Mouse (Mus musculus) MEL (cell line): ENCODE results near the gene Lipt1. TPM values are rescaled to one million over a fixed set of nuclear protein-coding genes. Genes with fewer than 3 reads are reported as not detected.

Experiments
- DNase-seq: peaks from one replicate; pipeline ENCODE4 v3.0.0; 2011; ENCODE audit warnings: low read depth, low spot score
- H3K27ac ChIP-seq: 2 replicates; pipeline ENCODE4 v1.5.1; 2012; ENCODE audit warnings: low read depth, mild to moderate bottlenecking, control low read depth, low read length, moderate library complexity; ENCODE audit not compliant: control insufficient read depth
- H3K27me3 ChIP-seq, 2 experiments: fragments of 150-350 bp in 1 of 2; sonication (generic) in 1 of 2; 2 replicates each; pipeline ENCODE4 v1.6.1; 2012; ENCODE audit warnings: low read length in 2 of 2, mild to moderate bottlenecking in 2 of 2, improper control_type of control experiment in 1 of 2, moderate library complexity in 1 of 2; ENCODE audit not compliant: insufficient read depth in 2 of 2, control insufficient read depth in 1 of 2
- H3K36me3 ChIP-seq, 2 experiments: 2 replicates each; pipeline ENCODE4 v1.6.1; 2012 to 2014; ENCODE audit warnings: low read length in 2 of 2, improper control_type of control experiment in 1 of 2, inconsistent platforms in 1 of 2, mild to moderate bottlenecking in 1 of 2; ENCODE audit not compliant: insufficient read depth in 2 of 2, control insufficient read depth in 1 of 2
- H3K4me1 ChIP-seq, 2 experiments: fragments of 150-350 bp in 1 of 2; sonication (generic) in 1 of 2; 2 replicates each; pipeline ENCODE4 v1.6.1; 2012; ENCODE audit warnings: low read length in 2 of 2, improper control_type of control experiment in 1 of 2, mild to moderate bottlenecking in 1 of 2; ENCODE audit not compliant: insufficient read depth in 2 of 2, control insufficient read depth in 1 of 2
- H3K4me3 ChIP-seq, 2 experiments: fragments of 150-350 bp in 1 of 2; sonication (generic) in 1 of 2; 2 replicates each; pipeline ENCODE4 v1.5.1; 2012; ENCODE audit warnings: low read depth in 2 of 2, low read length in 2 of 2, mild to moderate bottlenecking in 2 of 2, moderate library complexity in 2 of 2, control low read depth in 1 of 2, improper control_type of control experiment in 1 of 2; ENCODE audit not compliant: control insufficient read depth in 1 of 2, insufficient read depth in 1 of 2
- H3K79me2 ChIP-seq: 2 replicates; pipeline ENCODE4 v1.6.1; 2012; ENCODE audit warnings: mild to moderate bottlenecking, low read length, moderate library complexity; ENCODE audit not compliant: control insufficient read depth, poor library complexity, insufficient read depth
- H3K9ac ChIP-seq: 2 replicates; pipeline ENCODE4 v1.6.1; 2012; ENCODE audit warnings: low read depth, mild to moderate bottlenecking, control low read depth, low read length, moderate library complexity; ENCODE audit not compliant: control insufficient read depth, poor library complexity, severe bottlenecking
- H3K9me3 ChIP-seq: fragments of 150-350 bp; sonication (generic); replicated peaks from 2 replicates; pipeline ENCODE4 v1.6.1; 2012; ENCODE audit warnings: mild to moderate bottlenecking, low read length, improper control_type of control experiment, moderate library complexity; ENCODE audit not compliant: insufficient read depth
- CHD1 ChIP-seq: IDR thresholded peaks from 2 replicates; pipeline ENCODE4 v1.6.1; 2012; ENCODE audit warnings: low read depth, mild to moderate bottlenecking, inconsistent platforms, low read length, improper control_type of control experiment
- E2F4 ChIP-seq: IDR thresholded peaks from 2 replicates; pipeline ENCODE4 v1.6.1; 2011; ENCODE audit warnings: low read depth, low read length, improper control_type of control experiment, borderline replicate concordance
- ELF1 ChIP-seq: IDR thresholded peaks from 2 replicates; pipeline ENCODE4 v1.6.1; 2014; ENCODE audit warnings: low read depth, mild to moderate bottlenecking, inconsistent platforms, low read length, improper control_type of control experiment, moderate library complexity
- EP300 ChIP-seq, 2 experiments: IDR thresholded peaks; 2 replicates each; pipeline ENCODE4 v1.6.1; 2011; ENCODE audit warnings: improper control_type of control experiment in 2 of 2, low read length in 2 of 2, low read depth in 1 of 2, mild to moderate bottlenecking in 1 of 2
- ETS1 ChIP-seq: IDR thresholded peaks from 2 replicates; pipeline ENCODE4 v1.6.1; 2012; ENCODE audit warnings: low read depth, mild to moderate bottlenecking, inconsistent platforms, low read length, improper control_type of control experiment, moderate library complexity
- GATA1 ChIP-seq: IDR thresholded peaks from 2 replicates; pipeline ENCODE4 v1.6.1; 2011; ENCODE audit warnings: low read depth, low read length, improper control_type of control experiment
- HCFC1 ChIP-seq: IDR thresholded peaks from 2 replicates; pipeline ENCODE4 v1.6.1; 2012; ENCODE audit warnings: low read depth, mild to moderate bottlenecking, inconsistent platforms, low read length, improper control_type of control experiment, moderate library complexity
- JUND ChIP-seq: IDR thresholded peaks from 2 replicates; pipeline ENCODE4 v1.6.1; 2011; ENCODE audit warnings: low read depth, mild to moderate bottlenecking, improper control_type of control experiment, low read length
- MAX ChIP-seq: IDR thresholded peaks from 2 replicates; pipeline ENCODE4 v1.6.1; 2011; ENCODE audit warnings: low read length, improper control_type of control experiment
- MXI1 ChIP-seq: IDR thresholded peaks from 2 replicates; pipeline ENCODE4 v1.6.1; 2011; ENCODE audit warnings: mild to moderate bottlenecking, low read depth, low read length, improper control_type of control experiment
- MYC ChIP-seq: IDR thresholded peaks from 2 replicates; pipeline ENCODE4 v1.6.1; 2011; ENCODE audit warnings: low read depth, mild to moderate bottlenecking, low read length, improper control_type of control experiment, moderate library complexity
- NELFE ChIP-seq: IDR thresholded peaks from 2 replicates; pipeline ENCODE4 v1.6.1; 2011; ENCODE audit warnings: low read depth, low read length, improper control_type of control experiment
- NRF1 ChIP-seq: IDR thresholded peaks from 2 replicates; pipeline ENCODE4 v1.6.1; 2014; ENCODE audit warnings: low read depth, mild to moderate bottlenecking, inconsistent platforms, low read length, improper control_type of control experiment, moderate library complexity; ENCODE audit not compliant: poor library complexity, insufficient read depth, severe bottlenecking
- POLR2A ChIP-seq, 2 experiments: IDR thresholded peaks; 2 replicates each; pipeline ENCODE4 v1.6.1; 2011 to 2012; ENCODE audit warnings: low read length in 2 of 2, mild to moderate bottlenecking in 2 of 2, control low read depth in 1 of 2, improper control_type of control experiment in 1 of 2, low read depth in 1 of 2, moderate library complexity in 1 of 2; ENCODE audit not compliant: control insufficient read depth in 1 of 2, insufficient read depth in 1 of 2, poor library complexity in 1 of 2
- POLR2AphosphoS2 ChIP-seq: IDR thresholded peaks from 2 replicates; pipeline ENCODE4 v1.6.1; 2011; ENCODE audit warnings: low read length, improper control_type of control experiment
- POLR2AphosphoS5 ChIP-seq: IDR thresholded peaks from 2 replicates; pipeline ENCODE4 v1.6.1; 2012; ENCODE audit warnings: low read depth, borderline replicate concordance, mild to moderate bottlenecking, inconsistent platforms, low read length, moderate library complexity, mixed read lengths
- RAD21 ChIP-seq: IDR thresholded peaks from 2 replicates; pipeline ENCODE4 v1.6.1; 2011; ENCODE audit warnings: mild to moderate bottlenecking, low read depth, low read length, improper control_type of control experiment
- SIN3A ChIP-seq: IDR thresholded peaks from 2 replicates; pipeline ENCODE4 v1.6.1; 2012; ENCODE audit warnings: low read length, improper control_type of control experiment, inconsistent platforms
- TAL1 ChIP-seq: IDR thresholded peaks from 2 replicates; pipeline ENCODE4 v1.6.1; 2012; ENCODE audit warnings: mild to moderate bottlenecking, inconsistent platforms, low read length, moderate library complexity, mixed read lengths
- TCF12 ChIP-seq: IDR thresholded peaks from 2 replicates; pipeline ENCODE4 v1.6.1; 2014; ENCODE audit warnings: low read depth, mild to moderate bottlenecking, inconsistent platforms, low read length, improper control_type of control experiment, moderate library complexity
- USF1 ChIP-seq: IDR thresholded peaks from 2 replicates; pipeline ENCODE4 v1.6.1; 2014; ENCODE audit warnings: low read depth, mild to moderate bottlenecking, inconsistent platforms, low read length, improper control_type of control experiment, moderate library complexity
- ZC3H11A ChIP-seq: IDR thresholded peaks from 2 replicates; pipeline ENCODE4 v1.6.1; 2012; ENCODE audit warnings: low read depth, mild to moderate bottlenecking, inconsistent platforms, low read length, improper control_type of control experiment
- ZMIZ1 ChIP-seq: IDR thresholded peaks from 2 replicates; pipeline ENCODE4 v1.6.1; 2012; ENCODE audit warnings: low read depth, mild to moderate bottlenecking, inconsistent platforms, low read length, improper control_type of control experiment, moderate library complexity
- polyA plus RNA-seq, 2 experiments: library from polyadenylated mRNA; stranded (reverse) in 1 of 2; unstranded in 1 of 2; fragments of >175 nt in 1 of 2; fragments of >200 nt in 1 of 2; gene quantifications; 2 replicates each; pipeline versions ENCODE4 v1.2.1 to v1.2.4; 2012; ENCODE audit warnings: low replicate concordance in 2 of 2, low read depth in 1 of 2; ENCODE audit not compliant: insufficient read length in 2 of 2, insufficient read depth in 1 of 2, missing spikeins in 1 of 2
- total RNA-seq: library from RNA; depleted of rRNA; stranded (reverse); fragments of 300-350 nt; gene quantifications from 2 replicates; pipeline ENCODE4 v1.2.3, GENCODE M21; 2012

Lipt1 gene
- total and polyA plus RNA-seq, 3 experiments, result 7.1 to 7.9 TPM; not detected in 1

- peak overlapping the region; percentile 88 for H3K27ac ChIP-seq
- H3K4me3 ChIP-seq, result peak overlapping the region; percentile 75 to 91
- H3K4me1 ChIP-seq, result peaks cover 5 to 12% of the 10 kb centered on the region in 2 experiments; a peak in 3 of 4 replicates
- H3K79me2 ChIP-seq, result peaks cover 2% of the 10 kb centered on the region; the same call in 1 of the 2 replicates
- DNase-seq, result no peak
- peaks cover 0 to 13% of the 10 kb centered on the region in 2 experiments; a peak in 2 of 4 replicates for H3K36me3 ChIP-seq
- TF ChIP-seq ELF1 (no peak), ZMIZ1 (0 out of 2 replicates have a peak, but pooled peaks have one; percentile 44), MYC (peak; percentile 59; the same call in 1 of the 2 replicates), EP300 (IDR thresholded peaks at IDR 0.05; ENCODE audit: low read depth in 1 of 2, low read length in 2 of 2) (no peak), ETS1 (0 out of 2 replicates have a peak, but pooled peaks have one; percentile 4), MXI1 (peak; percentile 75), USF1 (no peak), ZC3H11A (no peak), JUND (0 out of 2 replicates have a peak, but pooled peaks have one; percentile 35), POLR2A (IDR thresholded peaks at IDR 0.05; ENCODE audit: control insufficient read depth in 1 of 2, insufficient read depth in 1 of 2, low read depth in 1 of 2, low read length in 2 of 2, poor library complexity in 1 of 2) (peak in 1 of 2 experiments; percentile 70; a peak in 2 of 4 replicates), NELFE (no peak; the same call in 1 of the 2 replicates), E2F4 (no peak), TCF12 (0 out of 2 replicates have a peak, but pooled peaks have one; percentile 15), CHD1 (no peak), POLR2AphosphoS2 (no peak), SIN3A (peak; percentile 61)
- TF ChIP-seq, all 39 proteins: peak for 8
- Histone ChIP-seq H3K9ac (peak overlapping the region; percentile 88), H3K9me3 (no peaks in the 10 kb centered on the region), H3K27me3 (peaks cover 1 to 4% of the 10 kb centered on the region in 2 experiments; a peak in 3 of 4 replicates)
Observed at GRCm38 (mm10) chr1:37865401-37866215, 5.9 kb upstream of the Lipt1 start.

GRCm38 (mm10) chr1:37866286-37866685, 5.3 kb upstream of the Lipt1 start, which contains the start of gene Tsga10:
Gene Tsga10 (minus strand): TSS chr1:37866429.
- Histone ChIP-seq H3K79me2 (peaks cover 2% of the 10 kb centered on the region; the same call in 1 of the 2 replicates), H3K27ac (peak within 1 kb of the TSS; percentile 88), H3K4me1 (peaks cover 5 to 12% of the 10 kb centered on the region in 2 experiments; a peak in 3 of 4 replicates), H3K36me3 (peaks cover 0 to 13% of the 10 kb centered on the region in 2 experiments; a peak in 2 of 4 replicates), H3K27me3 (peaks cover 1 to 3% of the 10 kb centered on the region in 2 experiments; a peak in 3 of 4 replicates), H3K9me3 (no peaks in the 10 kb centered on the region), H3K9ac (peak within 1 kb of the TSS; percentile 88), H3K4me3 (peak within 1 kb of the TSS; percentile 75 to 91)
- TF ChIP-seq RAD21, result no peak
- peak; percentile 16; the same call in 1 of the 2 replicates for TF ChIP-seq SIN3A
- TF ChIP-seq EP300 (IDR thresholded peaks at IDR 0.05; ENCODE audit: low read depth in 1 of 2, low read length in 2 of 2), result no peak
- no peak for TF ChIP-seq GATA1
- 0 out of 2 replicates have a peak, but pooled peaks have one; percentile 46 for TF ChIP-seq HCFC1
- no peak for TF ChIP-seq POLR2AphosphoS5
- no peak for TF ChIP-seq ELF1
- TF ChIP-seq ZMIZ1, result no peak
- TF ChIP-seq MAX, result 0 out of 2 replicates have a peak, but pooled peaks have one; percentile 14
- no peak for TF ChIP-seq TAL1
- no peak for TF ChIP-seq NRF1
- no peak for TF ChIP-seq ZC3H11A
- peak; percentile 56 for DNase-seq
